Mouse (Mus musculus): Measurements from ENCODE around the gene Heatr1. TPM values are rescaled to one million over a fixed set of nuclear protein-coding genes. Genes with fewer than 3 reads are reported as not detected.

Heatr1 gene
- total RNA-seq (2021): 10 to 100 TPM; 12.2 to 13.0 TPM
- long read RNA-seq, experiment 1, full-length matches to known transcripts: 3 of 4 reads
- long read RNA-seq, experiment 1, partial matches to known transcripts: 0 of 4 reads
- long read RNA-seq, experiment 1, other reads (novel, unspliced or antisense): 1 of 4 reads
- long read RNA-seq, experiment 2, full-length matches to known transcripts: 1 of 2 reads
- long read RNA-seq, experiment 2, partial matches to known transcripts: 1 of 2 reads
- long read RNA-seq, experiment 2, other reads (novel, unspliced or antisense): 0 of 2 reads

GRCm38 (mm10) chr13:12394609-12395505, at the start of gene Heatr1:
Gene Heatr1, plus strand, starts transcription at chr13:12395027.
- intact Hi-C loops (cut with DNase I; ENCODE audit: low total_unique reads): loop anchor here (5.0 to 10.0 kb wide), 2 partner anchors 98 to 180 kb away; no protein-coding TSS in a partner anchor
- DNase-seq: peak; percentile 87

GRCm38 (mm10) chr13:12346837-12347236, 48.0 kb upstream of the Heatr1 start:
- DNase-seq: no peak
- intact Hi-C loops (cut with DNase I; ENCODE audit: low total_unique reads): no loop called here

- intact Hi-C loops (cut with DNase I; ENCODE audit: low total_unique reads): no loop called here
- DNase-seq: no peak
Measured at GRCm38 (mm10) chr13:12349197-12349824, 45.5 kb upstream of the Heatr1 start.

- no peak for DNase-seq
- intact Hi-C loops (cut with DNase I; ENCODE audit: low total_unique reads): no loop called here
Measured at GRCm38 (mm10) chr13:12356184-12356583, 38.6 kb upstream of the Heatr1 start.

- intact Hi-C loops (cut with DNase I; ENCODE audit: low total_unique reads): no loop called here
- no peak for DNase-seq
Measured at GRCm38 (mm10) chr13:12357554-12357953, 37.3 kb upstream of the Heatr1 start.

GRCm38 (mm10) chr13:12361486-12361885, 33.3 kb upstream of the Heatr1 start:
- DNase-seq: no peak
- intact Hi-C loops (cut with DNase I; ENCODE audit: low total_unique reads): no loop called here

GRCm38 (mm10) chr13:12369041-12369621, 25.7 kb upstream of the Heatr1 start:
- intact Hi-C loops (cut with DNase I; ENCODE audit: low total_unique reads): no loop called here
- DNase-seq: peak; percentile 51

GRCm38 (mm10) chr13:12369930-12370329, 24.9 kb upstream of the Heatr1 start:
- peak; percentile 23 for DNase-seq
- intact Hi-C loops (cut with DNase I; ENCODE audit: low total_unique reads): no loop called here

GRCm38 (mm10) chr13:12372755-12373154, 22.1 kb upstream of the Heatr1 start:
- intact Hi-C loops (cut with DNase I; ENCODE audit: low total_unique reads): no loop called here
- DNase-seq: no peak

- DNase-seq: no peak
- intact Hi-C loops (cut with DNase I; ENCODE audit: low total_unique reads): no loop called here
Measured at GRCm38 (mm10) chr13:12376778-12377177, 18.0 kb upstream of the Heatr1 start.

- intact Hi-C loops (cut with DNase I; ENCODE audit: low total_unique reads): no loop called here
- DNase-seq: no peak
Measured at GRCm38 (mm10) chr13:12384796-12385195, 10.0 kb upstream of the Heatr1 start.

GRCm38 (mm10) chr13:12386286-12386685, 8.5 kb upstream of the Heatr1 start:
- intact Hi-C loops (cut with DNase I; ENCODE audit: low total_unique reads): no loop called here
- no peak for DNase-seq

GRCm38 (mm10) chr13:12395571-12395970, 744 bp downstream of the Heatr1 start:
- intact Hi-C loops (cut with DNase I; ENCODE audit: low total_unique reads): loop anchor here (10.0 kb wide), 1 partner anchor 181 kb away; no protein-coding TSS in a partner anchor
- DNase-seq: no peak

- DNase-seq: no peak
- intact Hi-C loops (cut with DNase I; ENCODE audit: low total_unique reads): no loop called here
Measured at GRCm38 (mm10) chr13:12408343-12409066, 13.7 kb downstream of the Heatr1 start.

GRCm38 (mm10) chr13:12412016-12412415, 17.2 kb downstream of the Heatr1 start:
- intact Hi-C loops (cut with DNase I; ENCODE audit: low total_unique reads): no loop called here
- no peak for DNase-seq

GRCm38 (mm10) chr13:12420596-12420995, 25.8 kb downstream of the Heatr1 start:
- intact Hi-C loops (cut with DNase I; ENCODE audit: low total_unique reads): no loop called here
- no peak for DNase-seq

GRCm38 (mm10) chr13:12428556-12428955, 33.7 kb downstream of the Heatr1 start:
- intact Hi-C loops (cut with DNase I; ENCODE audit: low total_unique reads): no loop called here
- no peak for DNase-seq

- no peak for DNase-seq
- intact Hi-C loops (cut with DNase I; ENCODE audit: low total_unique reads): no loop called here
Measured at GRCm38 (mm10) chr13:12433843-12434242, 39.0 kb downstream of the Heatr1 start.

GRCm38 (mm10) chr13:12439586-12439985, 44.8 kb downstream of the Heatr1 start:
- intact Hi-C loops (cut with DNase I; ENCODE audit: low total_unique reads): no loop called here
- DNase-seq: no peak
